Mouse (Mus musculus) heart, adult 11 months (tissue): Measurements from ENCODE around the gene Cad.
A peak's percentile ranks its signal among the peaks of the same experiment; 100 is the strongest.

Experiments
- DNase-seq: peaks from one replicate; pipeline ENCODE4 v3.0.0; 2022

Cad gene

DNA sequence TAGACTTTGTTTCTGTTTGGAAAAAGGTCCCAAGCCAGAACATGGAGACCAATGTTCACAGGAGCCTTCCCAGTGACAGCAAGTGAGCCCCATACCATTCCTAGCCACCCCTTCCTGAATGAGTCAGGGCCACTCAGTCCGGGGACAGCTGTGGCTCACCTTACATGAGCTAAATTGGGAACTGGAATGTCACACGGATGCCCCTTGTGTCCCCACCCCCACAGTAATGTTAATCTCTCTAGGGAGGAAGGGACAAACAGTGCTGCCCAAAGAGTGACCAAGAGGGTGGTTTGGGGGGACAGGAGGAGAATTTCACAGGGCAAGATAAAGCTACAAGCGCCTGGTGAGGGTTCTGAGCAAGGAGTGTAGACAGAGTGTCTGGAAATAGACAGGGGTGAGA, 61.8 kb downstream of the Cad start, which contains the start of gene Trim54:
Gene Trim54, plus strand, starts transcription at position 359 of the 400 bp plus-strand sequence.
- DNase-seq: peak; percentile 98

DNA sequence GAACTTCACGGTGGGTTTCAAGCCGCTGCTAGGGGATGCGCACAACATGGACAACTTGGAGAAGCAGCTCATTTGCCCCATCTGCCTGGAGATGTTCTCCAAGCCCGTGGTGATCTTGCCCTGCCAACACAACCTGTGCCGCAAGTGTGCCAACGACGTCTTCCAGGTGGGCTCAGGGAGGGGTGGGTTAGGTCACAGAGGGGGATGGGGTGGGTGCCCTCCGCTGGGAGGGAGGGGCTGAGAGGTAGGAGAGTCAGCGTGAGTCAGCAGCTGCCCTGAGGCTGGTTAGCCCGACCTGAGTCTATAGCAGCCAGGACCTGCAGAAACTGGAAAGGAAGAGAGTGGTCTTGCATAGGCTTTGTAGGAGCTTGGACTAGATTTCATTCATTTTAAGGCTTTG, 62.3 kb downstream of the Cad start:
- DNase-seq: peak; percentile 91

GRCm38 (mm10) chr5:31121111-31121510, 66.5 kb downstream of the Cad start:
- DNase-seq: peak; percentile 73

DNA sequence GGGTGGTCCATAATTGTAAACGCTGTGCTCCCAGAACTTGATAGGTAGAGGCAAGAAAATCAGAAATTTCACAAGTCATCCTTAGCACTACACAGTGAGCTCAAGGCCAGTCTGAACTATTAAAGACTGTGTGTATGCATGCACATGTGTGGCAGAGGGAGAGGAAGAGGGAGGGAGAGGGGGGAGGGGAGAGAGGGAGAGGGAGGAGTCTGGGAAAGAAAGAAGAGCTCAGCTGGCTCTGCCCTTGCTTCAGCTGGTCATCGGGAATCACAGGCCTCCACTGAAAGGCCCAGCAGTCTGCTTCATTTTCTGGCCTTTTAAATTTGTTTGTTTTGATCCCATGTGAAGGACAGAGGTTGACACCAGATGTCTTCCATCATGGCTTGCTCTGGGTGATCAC, 68.9 kb downstream of the Cad start:
- no peak for DNase-seq

GRCm38 (mm10) chr5:31126050-31126449, 71.5 kb downstream of the Cad start:
- DNase-seq: no peak
